Mouse (Mus musculus) A20 (cell line): Measurements from ENCODE around the gene Uqcrc1.

Source experiments
- DNase-seq: peaks from one replicate; pipeline ENCODE4 v3.0.0-alpha.2; 2011; ENCODE audit warnings: low read depth, low spot score

The Uqcrc1 gene

GRCm38 (mm10) chr9:108983209-108983608 is 46.8 kb downstream of the Uqcrc1 start:
- DNase-seq = no peak

DNA sequence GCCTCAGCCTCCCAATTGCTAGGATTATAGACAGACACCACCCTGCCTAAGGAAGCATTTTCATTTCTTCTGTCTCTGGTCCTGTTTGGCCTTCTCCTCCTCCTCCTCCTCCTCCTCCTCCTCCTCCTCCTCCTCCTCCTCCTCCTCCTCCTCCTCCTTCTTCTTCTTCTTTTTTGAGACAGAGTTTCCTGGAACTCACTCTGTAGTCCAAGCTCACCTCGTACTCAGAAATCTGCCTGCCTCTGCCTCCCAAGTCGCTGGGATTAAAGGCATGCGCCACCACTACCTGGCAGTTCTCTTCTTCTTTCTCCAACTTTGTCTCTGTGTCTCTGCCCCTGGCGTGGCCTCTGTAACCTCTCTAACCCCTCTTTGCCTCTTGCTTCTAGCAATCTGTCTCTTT is 49.3 kb downstream of the Uqcrc1 start, which contains the start of gene Ucn2:
Gene Ucn2 (plus strand): TSS at position 301 of the 400 bp plus-strand sequence.
- DNase-seq = no peak

DNA sequence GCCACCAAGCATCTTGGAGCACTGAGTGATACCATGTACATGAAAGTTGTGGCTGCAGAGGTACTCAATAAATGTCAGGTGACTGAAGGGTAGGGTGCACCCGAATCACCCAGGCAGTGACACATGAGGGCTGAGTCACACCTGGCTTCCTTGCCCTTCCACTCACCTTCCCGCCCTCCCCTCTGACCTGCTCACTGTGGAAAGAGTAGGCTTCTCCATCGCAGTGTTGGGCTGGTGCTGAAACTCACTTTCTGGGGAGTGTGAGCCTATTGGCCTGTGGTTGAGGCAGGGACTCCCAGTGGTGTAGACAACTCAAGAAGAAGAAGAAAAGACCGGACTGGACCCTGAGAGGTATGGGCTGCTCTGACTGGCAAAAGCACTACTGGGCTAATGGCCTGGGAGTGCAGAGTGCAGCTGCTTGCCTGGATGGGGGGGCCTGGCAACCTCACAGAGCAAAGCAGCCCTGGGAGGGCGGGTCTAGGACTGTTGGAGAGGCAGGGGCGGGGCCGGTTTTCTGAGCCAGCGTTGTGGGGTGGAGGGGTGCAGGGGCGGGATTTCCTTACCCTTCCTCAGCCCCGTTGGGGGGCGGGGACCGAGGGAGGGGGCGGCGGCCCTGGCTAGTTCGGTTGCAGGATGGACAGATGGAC is 51.4 kb downstream of the Uqcrc1 start:
- no peak for DNase-seq

DNA sequence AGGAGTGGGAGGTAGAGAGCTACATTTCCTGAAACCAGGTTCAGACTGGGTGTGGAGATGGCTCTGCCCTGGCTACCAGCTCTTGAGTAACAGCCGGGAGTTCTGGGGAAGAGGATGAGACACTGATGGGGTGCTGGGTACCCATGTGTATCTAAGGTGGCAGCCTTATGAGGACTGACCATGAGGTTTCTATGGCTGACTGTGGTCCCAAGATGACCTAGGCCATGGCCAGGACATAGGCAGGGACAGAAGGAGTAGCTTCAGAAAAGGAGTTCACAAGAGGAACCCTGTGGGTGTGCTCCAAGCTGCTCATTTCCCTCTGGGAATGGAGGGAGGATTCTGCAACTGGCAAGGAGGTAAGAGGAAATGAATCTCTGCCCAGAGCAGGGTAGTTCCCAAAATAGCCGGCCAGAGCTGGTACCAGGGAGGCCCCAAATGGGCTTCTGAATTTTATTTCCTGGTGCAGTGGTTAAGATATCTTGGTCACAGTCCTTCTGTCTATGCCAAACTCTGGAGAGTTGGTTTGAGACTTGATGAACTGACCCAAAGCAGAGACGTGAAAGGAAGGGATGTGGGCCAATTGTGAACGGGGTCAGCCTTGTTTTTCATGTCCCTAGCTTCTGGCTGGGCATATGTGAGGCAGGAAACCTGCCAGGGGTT is 53.5 kb downstream of the Uqcrc1 start:
- peak; percentile 31 for DNase-seq

DNA sequence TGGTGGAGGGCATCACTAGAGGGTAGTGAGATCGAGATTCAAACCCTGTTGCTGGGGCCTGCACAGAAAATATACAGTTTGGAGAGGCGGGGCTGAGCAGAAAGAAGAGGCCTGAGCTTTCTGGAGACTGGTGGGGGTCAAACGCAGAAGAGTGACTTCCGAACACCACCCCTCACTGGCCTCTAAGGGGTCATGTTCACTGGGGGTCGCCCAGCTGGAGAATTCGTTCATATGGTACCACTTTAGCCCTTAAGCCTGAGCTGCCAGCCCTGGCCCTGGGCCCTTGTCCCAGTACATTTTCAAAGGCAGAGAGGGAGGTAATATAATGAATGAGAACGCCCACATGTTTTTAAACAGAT is 54.0 kb downstream of the Uqcrc1 start:
- DNase-seq = no peak

DNA sequence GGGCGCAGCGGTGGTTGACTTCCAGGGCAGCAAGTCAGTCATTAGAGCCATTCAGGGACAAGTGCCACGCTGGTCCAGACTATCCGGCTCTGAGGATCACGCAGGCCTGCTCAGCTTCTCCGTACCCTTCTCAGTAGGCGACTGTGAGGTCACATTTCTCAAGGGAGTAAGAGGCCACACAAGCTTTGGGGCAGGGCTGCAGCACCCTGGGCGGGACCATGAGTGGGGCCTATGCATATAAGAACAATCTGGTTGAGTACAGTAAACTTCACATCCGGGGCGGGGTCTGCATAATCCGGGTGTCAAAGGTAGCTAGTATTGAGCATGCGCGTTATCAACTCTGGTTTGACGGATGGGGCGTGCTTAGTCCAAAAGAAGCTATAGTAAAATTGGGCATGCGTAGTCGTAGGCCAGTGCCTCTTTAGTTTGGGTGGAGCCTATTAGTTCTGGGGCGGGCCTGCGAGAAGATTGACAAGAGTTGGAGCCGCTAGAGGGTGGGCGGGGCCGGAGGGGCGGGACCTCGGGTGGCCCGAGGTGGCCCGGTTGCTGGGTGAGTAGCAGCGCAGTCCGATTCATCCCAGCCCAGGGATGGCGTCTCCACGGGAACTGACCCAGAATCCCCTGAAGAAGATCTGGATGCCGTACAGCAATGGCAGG is 55.1 kb downstream of the Uqcrc1 start, which contains the start of gene Pfkfb4:
Gene Pfkfb4 (plus strand): TSS at position 351 of the 657 bp plus-strand sequence.
- peak; percentile 100 for DNase-seq

- DNase-seq = no peak
Observed at GRCm38 (mm10) chr9:108992085-108992469, 55.6 kb downstream of the Uqcrc1 start.

GRCm38 (mm10) chr9:108992620-108993361 is 56.4 kb downstream of the Uqcrc1 start:
- DNase-seq = no peak

- DNase-seq = no peak
Observed at GRCm38 (mm10) chr9:108996411-108996810, 60.0 kb downstream of the Uqcrc1 start.

DNA sequence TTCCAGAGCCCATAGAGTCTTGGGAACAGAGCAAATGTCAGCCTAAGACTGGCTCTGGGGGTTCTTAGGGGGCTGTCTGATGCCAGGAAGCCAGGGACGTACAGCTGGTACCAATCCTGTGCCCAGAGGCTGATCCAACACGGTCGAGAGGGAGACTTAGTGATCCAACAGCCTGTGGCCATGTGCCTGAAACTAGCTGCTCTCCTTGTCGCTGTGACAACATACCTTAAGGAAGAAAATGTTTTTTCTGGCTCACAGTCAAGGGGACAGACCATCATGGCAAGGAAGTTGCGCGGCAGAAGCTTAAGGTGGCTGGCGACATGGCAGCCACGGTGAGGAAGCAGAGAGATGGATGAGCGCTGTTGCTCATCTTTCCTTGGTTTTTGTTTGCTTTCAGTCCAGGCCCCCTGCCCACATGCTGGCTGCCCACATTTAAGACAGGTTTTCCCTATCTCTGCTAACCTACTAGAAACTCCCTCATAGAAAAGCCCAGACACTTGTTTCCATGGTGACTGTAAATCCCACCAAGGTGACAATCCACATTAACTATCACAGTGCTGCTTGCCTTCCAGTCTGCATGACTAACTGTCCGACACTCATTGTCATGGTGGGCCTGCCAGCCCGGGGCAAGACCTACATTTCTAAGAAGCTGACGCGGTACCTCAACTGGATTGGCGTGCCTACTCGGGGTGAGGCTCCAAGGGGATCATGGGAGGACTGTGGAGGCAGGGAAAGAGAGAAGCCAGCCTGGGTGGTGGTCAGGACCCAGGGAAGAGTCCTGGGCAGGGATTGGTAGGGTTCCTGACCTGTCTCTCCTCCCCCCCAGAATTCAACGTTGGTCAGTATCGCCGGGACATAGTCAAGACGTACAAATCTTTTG is 62.1 kb downstream of the Uqcrc1 start:
- no peak for DNase-seq

GRCm38 (mm10) chr9:108999167-108999526 is 62.7 kb downstream of the Uqcrc1 start:
- no peak for DNase-seq
